Mouse (Mus musculus) hindbrain, embryonic 11.5 days (tissue): ENCODE results near the gene Sec62. TPM values are rescaled to one million over a fixed set of nuclear protein-coding genes. Genes with fewer than 3 reads are reported as not detected.
A peak's percentile ranks its signal among the peaks of the same experiment; 100 is the strongest.
"Not testable (repeated sequence)": the region's sequence is repeated elsewhere in the genome, so short reads cannot be mapped to it uniquely, and the experiment has no call there.

Experiments used
- ATAC-seq: fragments of 200-750 bp; cut with Nextera tagmentation; 2 replicates; pipeline ENCODE4 v1.8.0; 2017; ENCODE audit warnings: mild to moderate bottlenecking, moderate TSS enrichment, moderate library complexity; ENCODE audit not compliant: low FRiP score
- DNase-seq: peaks from one replicate; pipeline ENCODE4 v3.0.0-alpha.2; 2015; ENCODE audit warnings: low spot score
- H3K27ac ChIP-seq: fragments of 300-500 bp; sonication (generic); 2 replicates; pipeline ENCODE4 v1.5.1; 2014; ENCODE audit warnings: mild to moderate bottlenecking, low read depth, low read length
- H3K27me3 ChIP-seq: fragments of 300-500 bp; sonication (generic); 2 replicates; pipeline ENCODE4 v1.6.1; 2014; ENCODE audit warnings: mild to moderate bottlenecking, low read length, moderate library complexity, mixed read lengths; ENCODE audit not compliant: control insufficient read depth, insufficient read depth
- H3K36me3 ChIP-seq: fragments of 300-500 bp; sonication (generic); 2 replicates; pipeline ENCODE4 v1.6.1; 2014; ENCODE audit warnings: mild to moderate bottlenecking, low read length, moderate library complexity, mixed read lengths; ENCODE audit not compliant: control insufficient read depth, insufficient read depth
- H3K4me1 ChIP-seq: fragments of 300-500 bp; sonication (generic); replicated peaks from 2 replicates; pipeline ENCODE4 v1.6.1; 2014; ENCODE audit warnings: low read length, mixed read lengths; ENCODE audit not compliant: control insufficient read depth, insufficient read depth
- H3K4me2 ChIP-seq: fragments of 300-500 bp; sonication (generic); replicated peaks from 2 replicates; pipeline ENCODE4 v1.6.1; 2014; ENCODE audit warnings: mild to moderate bottlenecking, low read depth, low read length
- H3K4me3 ChIP-seq: fragments of 300-500 bp; sonication (generic); 2 replicates; pipeline ENCODE4 v1.5.1; 2014; ENCODE audit warnings: low read depth, low read length
- H3K9ac ChIP-seq: fragments of 300-500 bp; sonication (generic); 2 replicates; pipeline ENCODE4 v1.6.1; 2014; ENCODE audit warnings: low read depth, low read length
- H3K9me3 ChIP-seq: fragments of 300-500 bp; sonication (generic); 2 replicates; pipeline ENCODE4 v1.6.1; 2016; ENCODE audit warnings: low read length; ENCODE audit not compliant: control insufficient read depth
- WGBS: fragments of 180-500 bp; shearing (Covaris S2); extraction: QIAGEN DNeasy Blood & Tissue Kit; methylation state at CpG from one replicate; pipeline ENCODE4 v1.1.7; 2014; 5-methylcytosine and 5-hydroxymethylcytosine counted together
- polyA plus RNA-seq: library from polyadenylated mRNA; unstranded; fragments of >200 nt; fragmentation: Nextera tagmentation; extraction: Ambion mirVana; gene quantifications from 2 replicates; pipeline ENCODE4 v1.2.1, GENCODE M21; 2014

Sec62 gene
- polyA plus RNA-seq, 1 experiment from 2014 or later, result 71.5 TPM

DNA sequence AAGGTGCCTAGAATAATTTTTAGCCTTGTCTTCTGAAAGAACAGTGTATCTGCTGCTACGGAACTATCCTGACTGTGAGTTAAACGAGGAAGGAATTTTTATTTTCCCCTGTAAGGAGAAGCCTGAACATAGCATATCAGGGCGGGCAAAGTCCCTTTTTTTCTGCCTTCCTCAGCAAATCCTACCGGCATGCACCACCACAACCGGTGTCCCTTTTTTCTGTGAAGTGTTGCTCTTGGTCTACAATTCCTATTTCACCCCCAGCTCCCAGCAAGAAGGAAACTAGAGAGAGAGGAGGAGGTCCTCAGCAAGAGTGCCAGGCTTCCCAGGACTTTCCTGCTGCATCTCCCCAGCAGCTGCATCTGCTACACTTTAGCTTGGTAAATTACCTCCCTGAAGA, 60.9 kb downstream of the Sec62 start:
- no peak for ATAC-seq
- Histone ChIP-seq H3K27me3 (peaks cover 9% of the 10 kb centered on the region), H3K4me3 (no peak overlapping the region), H3K36me3 (no peaks in the 10 kb centered on the region), H3K9me3 (no peaks in the 10 kb centered on the region), H3K4me1 (0 out of 2 replicates have a peak, but pooled peaks cover 3% of the 10 kb centered on the region), H3K4me2 (no peak overlapping the region), H3K27ac (no peak overlapping the region), H3K9ac (no peak overlapping the region)
- DNase-seq, result no peak
- 93% methylated on average over 5 of the region's 5 CpGs for WGBS

- ATAC-seq (peak; percentile 73), DNase-seq (peak; percentile 64)
- Histone ChIP-seq H3K36me3 (no peaks in the 10 kb centered on the region), H3K4me3 (peak within 1 kb of the TSS; percentile 54), H3K4me1 (0 out of 2 replicates have a peak, but pooled peaks cover 3% of the 10 kb centered on the region), H3K9me3 (no peaks in the 10 kb centered on the region), H3K27me3 (peaks cover 9% of the 10 kb centered on the region), H3K9ac (peak within 1 kb of the TSS; percentile 34; the same call in 1 of the 2 replicates), H3K27ac (no peak within 1 kb of the TSS), H3K4me2 (peak within 1 kb of the TSS; percentile 99)
- WGBS, result under 1% methylated on average over 74 of the region's 75 CpGs
Observed at GRCm38 (mm10) chr3:30855604-30856458, 63.2 kb downstream of the Sec62 start, which contains the start of gene Gpr160. TSS of gene Gpr160 (plus strand) at chr3:30855950.

DNA sequence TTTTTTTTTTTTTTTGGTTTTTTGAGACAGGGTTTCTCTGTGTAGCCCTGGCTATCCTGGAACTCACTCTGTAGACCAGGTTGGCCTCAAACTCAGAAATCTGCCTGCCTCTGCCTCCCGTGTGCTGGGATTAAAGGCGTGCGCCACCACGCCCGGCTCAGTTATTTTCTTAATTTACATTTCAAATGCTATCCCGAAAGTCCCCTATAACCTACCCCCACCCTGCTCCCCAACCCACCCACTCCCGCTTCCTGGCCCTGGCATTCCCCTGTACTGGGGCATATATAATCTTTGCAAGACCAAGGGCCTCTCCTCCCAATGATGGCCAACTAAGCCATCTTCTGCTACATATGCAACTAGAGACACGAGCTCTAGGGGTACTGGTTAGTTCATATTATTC, 66.9 kb downstream of the Sec62 start:
- not testable (repeated sequence) for H3K27ac ChIP-seq, H3K4me2 ChIP-seq, H3K4me3 ChIP-seq, H3K4me1 ChIP-seq, H3K36me3 ChIP-seq, H3K9ac ChIP-seq, H3K9me3 ChIP-seq, H3K27me3 ChIP-seq, ATAC-seq, DNase-seq
- 89% methylated on average over 8 of the region's 8 CpGs for WGBS

- Histone ChIP-seq H3K36me3 (no peaks in the 10 kb centered on the region), H3K4me3 (no peak overlapping the region), H3K27ac (no peak overlapping the region), H3K9me3 (no peaks in the 10 kb centered on the region), H3K27me3 (peaks cover 6% of the 10 kb centered on the region), H3K4me2 (no peak overlapping the region), H3K4me1 (0 out of 2 replicates have a peak, but pooled peaks cover 3% of the 10 kb centered on the region), H3K9ac (no peak overlapping the region)
- WGBS, result 86% methylated on average over 4 of the region's 4 CpGs
- ATAC-seq (no peak), DNase-seq (no peak)
Observed at GRCm38 (mm10) chr3:30860705-30861104, 68.0 kb downstream of the Sec62 start.

GRCm38 (mm10) chr3:30863712-30864435, 71.2 kb downstream of the Sec62 start:
- no peak overlapping the region for H3K9ac ChIP-seq
- no peak overlapping the region for H3K4me2 ChIP-seq
- no peaks in the 10 kb centered on the region for H3K36me3 ChIP-seq
- no peaks in the 10 kb centered on the region for H3K9me3 ChIP-seq
- ATAC-seq, result no peak
- no peaks in the 10 kb centered on the region for H3K4me1 ChIP-seq
- no peak overlapping the region for H3K4me3 ChIP-seq
- WGBS, result 71% methylated on average over 5 of the region's 5 CpGs
- no peaks in the 10 kb centered on the region for H3K27me3 ChIP-seq
- DNase-seq, result no peak
- no peak overlapping the region for H3K27ac ChIP-seq

DNA sequence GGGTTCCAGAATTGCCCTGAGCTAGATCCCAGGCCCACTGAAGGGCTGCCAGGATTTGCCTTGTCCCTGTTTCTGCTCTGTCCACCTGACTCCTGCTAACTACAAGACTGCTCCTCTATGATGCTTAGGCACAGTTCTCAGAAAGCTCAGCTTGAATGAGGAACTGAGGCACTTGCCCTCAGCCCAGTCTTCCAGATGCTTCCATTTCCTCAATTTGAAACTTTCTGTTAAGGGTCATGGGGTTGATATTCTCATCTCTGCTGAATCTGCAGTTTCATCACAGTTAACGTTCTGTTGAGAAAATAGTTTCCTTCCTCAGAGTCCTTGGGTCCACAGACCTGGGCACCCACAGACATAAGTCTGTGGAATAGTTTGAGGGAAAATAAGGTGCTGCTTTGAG, 72.0 kb downstream of the Sec62 start:
- no peaks in the 10 kb centered on the region for H3K4me1 ChIP-seq
- no peaks in the 10 kb centered on the region for H3K36me3 ChIP-seq
- no peak overlapping the region for H3K27ac ChIP-seq
- H3K27me3 ChIP-seq, result no peaks in the 10 kb centered on the region
- no peaks in the 10 kb centered on the region for H3K9me3 ChIP-seq
- H3K4me3 ChIP-seq, result no peak overlapping the region
- no peak overlapping the region for H3K9ac ChIP-seq
- DNase-seq, result no peak
- no peak for ATAC-seq
- H3K4me2 ChIP-seq, result no peak overlapping the region
- 89% methylated on average over 1 of the region's 1 CpGs for WGBS

DNA sequence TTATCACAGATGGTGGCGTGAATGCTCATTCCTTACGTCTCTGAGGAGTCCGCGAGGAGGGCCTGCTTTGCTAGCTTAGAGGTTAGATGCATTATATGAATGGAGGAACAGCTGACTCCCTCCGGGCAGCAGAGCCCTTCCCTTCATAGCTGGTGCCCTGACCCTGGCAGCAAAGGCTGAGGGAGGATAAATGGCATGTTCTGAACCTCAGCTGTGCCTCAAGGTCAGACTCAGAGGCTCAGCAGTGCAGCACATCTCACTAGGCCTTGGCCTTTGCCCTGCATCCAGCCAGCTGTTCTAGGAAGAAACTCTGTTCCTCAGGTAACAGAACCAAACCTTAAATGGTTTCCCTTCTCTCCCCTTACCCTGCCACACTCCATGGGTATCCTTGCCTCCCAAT, 75.5 kb downstream of the Sec62 start:
- no peak overlapping the region for H3K4me2 ChIP-seq
- H3K9ac ChIP-seq, result no peak overlapping the region
- H3K4me3 ChIP-seq, result no peak overlapping the region
- no peak overlapping the region for H3K27ac ChIP-seq
- H3K9me3 ChIP-seq, result no peaks in the 10 kb centered on the region
- ATAC-seq, result no peak
- DNase-seq, result no peak
- WGBS, result 79% methylated on average over 5 of the region's 5 CpGs
- no peaks in the 10 kb centered on the region for H3K4me1 ChIP-seq
- H3K36me3 ChIP-seq, result no peaks in the 10 kb centered on the region
- H3K27me3 ChIP-seq, result no peaks in the 10 kb centered on the region

DNA sequence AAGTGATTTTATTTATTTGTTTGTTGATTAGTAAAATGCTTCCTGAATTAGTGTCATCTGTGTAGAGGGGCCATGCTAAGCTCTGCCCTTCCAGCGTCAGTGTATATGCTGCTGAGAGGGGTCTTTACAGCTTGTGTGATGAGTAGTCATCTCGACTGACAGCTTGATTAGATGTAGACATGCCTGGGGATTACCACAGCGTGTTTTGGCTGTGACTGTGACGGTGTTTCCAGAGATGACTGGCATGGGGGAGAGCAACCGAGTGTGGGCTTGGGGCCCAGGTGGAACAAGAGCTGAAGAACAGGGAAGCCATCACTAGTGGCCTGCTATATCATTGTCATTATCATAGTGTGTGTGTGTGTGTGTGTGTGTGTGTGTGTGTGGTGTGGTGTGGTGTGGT, 76.0 kb downstream of the Sec62 start:
- Histone ChIP-seq H3K4me3 (no peak overlapping the region), H3K4me1 (no peaks in the 10 kb centered on the region), H3K9me3 (no peaks in the 10 kb centered on the region), H3K4me2 (no peak overlapping the region), H3K9ac (no peak overlapping the region), H3K27me3 (no peaks in the 10 kb centered on the region), H3K36me3 (no peaks in the 10 kb centered on the region), H3K27ac (no peak overlapping the region)
- DNase-seq (no peak), ATAC-seq (no peak)
- 71% methylated on average over 5 of the region's 5 CpGs for WGBS
